Mouse (Mus musculus) right cerebral cortex, postnatal 36 days (tissue): ENCODE data around the gene Med10.

Source experiments
- DNase-seq, 2 experiments: peaks; one replicate each; pipeline ENCODE4 v3.0.0; 2022; ENCODE audit warnings: low spot score in 2 of 2, mixed read lengths in 1 of 2

Gene Med10

DNA sequence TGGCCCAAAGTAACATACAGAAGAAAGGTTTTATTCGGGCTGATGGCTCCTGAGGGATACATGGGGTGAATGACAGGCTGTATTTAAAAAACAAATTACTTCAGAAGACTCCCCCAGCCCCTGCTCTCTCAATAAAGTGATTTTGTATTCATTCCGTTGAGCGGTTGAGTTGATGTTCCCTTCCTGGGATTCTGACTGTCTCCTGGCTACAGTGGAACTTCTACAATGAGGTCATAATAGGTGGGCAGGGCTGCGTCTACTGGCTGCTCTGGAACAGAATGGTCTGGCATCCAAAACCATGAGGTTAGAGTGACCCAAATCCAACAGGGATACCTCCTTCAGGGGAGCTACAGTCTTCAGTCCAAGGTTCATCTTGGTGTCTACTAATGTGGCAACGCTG lies at the start of gene Med10:
Gene Med10 (plus strand): TSS at position 301 of the 400 bp plus-strand sequence.
- DNase-seq: no peak

DNA sequence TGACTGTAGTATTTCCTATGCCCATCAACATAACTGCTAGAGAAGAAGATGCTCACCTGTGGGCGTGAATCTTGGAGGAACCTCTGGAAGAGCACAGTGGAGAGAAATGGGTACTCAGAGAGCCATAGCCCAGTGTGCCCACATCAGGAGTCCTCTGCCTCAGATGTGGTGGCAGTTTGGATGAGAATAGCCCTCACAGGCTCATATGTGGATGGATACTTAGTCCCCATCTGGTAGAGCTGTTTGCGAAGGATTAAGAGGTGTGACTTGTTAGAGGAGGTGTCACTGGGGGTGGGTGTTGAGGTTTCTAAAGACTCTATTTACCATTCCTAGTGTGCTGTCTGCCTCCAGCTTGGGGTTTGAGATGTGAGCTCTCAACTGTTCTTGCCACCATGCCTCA lies 49.3 kb upstream of the Med10 start:
- DNase-seq: no peak

DNA sequence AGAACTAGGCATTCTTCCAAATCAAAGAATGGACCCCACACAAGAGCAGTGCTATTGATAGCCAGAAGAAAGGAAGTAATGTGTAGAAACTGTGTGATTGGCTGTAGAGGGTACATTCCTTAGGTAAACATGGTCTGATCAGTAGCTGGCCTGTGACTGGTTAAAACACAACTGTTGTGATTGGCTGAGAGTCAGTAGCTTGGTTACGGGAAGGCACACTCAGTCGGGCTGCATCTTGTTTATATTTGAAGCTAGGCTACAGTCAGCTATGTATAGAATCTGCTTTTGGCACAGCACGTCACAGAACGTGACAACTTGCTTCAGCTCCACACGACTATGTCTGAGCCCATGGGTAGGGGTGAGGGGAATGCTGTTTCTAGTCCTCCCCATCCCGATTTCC lies 43.2 kb upstream of the Med10 start:
- peak in 1 of 2 experiments; percentile 64 for DNase-seq

DNA sequence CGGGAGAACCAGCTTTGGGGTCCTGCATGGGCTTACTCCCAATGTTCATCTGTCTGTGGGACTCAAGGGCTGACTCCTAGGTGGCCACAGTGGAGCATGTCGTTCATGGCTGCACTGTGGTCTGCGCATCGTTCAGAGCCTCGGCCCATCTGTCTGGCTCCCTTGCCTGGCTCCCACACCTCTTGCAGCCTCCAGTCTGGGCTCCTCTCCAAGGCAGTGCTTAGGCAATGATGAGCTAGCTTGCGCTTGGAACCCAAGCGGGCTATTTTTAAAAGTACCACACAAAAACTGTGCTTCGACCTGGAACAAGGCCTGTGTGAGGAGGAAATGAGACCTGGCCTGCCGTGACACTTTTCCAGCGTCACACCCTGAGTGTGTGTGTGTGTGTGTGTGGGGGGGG lies 40.8 kb upstream of the Med10 start:
- peak; percentile 82 to 88 for DNase-seq

DNA sequence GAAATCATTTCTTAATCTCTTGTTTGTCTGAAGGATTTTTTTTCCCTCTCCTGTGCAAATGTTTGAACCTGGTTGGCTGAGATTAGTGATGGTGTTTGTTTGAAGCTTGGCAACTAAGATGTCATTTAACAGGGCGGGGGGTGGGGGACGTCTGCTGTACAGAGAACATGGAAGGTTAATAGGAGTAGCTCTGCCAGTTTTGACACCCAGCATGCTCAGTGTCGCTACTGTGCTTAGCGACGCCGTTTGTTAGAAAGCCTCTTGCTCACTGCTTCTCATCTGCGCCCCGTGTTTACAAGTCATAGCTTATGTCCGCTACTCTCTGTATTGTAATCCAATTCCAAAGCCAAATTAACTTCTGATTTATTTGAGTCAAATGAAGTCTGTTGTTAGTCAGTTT lies 37.5 kb upstream of the Med10 start:
- no peak for DNase-seq

DNA sequence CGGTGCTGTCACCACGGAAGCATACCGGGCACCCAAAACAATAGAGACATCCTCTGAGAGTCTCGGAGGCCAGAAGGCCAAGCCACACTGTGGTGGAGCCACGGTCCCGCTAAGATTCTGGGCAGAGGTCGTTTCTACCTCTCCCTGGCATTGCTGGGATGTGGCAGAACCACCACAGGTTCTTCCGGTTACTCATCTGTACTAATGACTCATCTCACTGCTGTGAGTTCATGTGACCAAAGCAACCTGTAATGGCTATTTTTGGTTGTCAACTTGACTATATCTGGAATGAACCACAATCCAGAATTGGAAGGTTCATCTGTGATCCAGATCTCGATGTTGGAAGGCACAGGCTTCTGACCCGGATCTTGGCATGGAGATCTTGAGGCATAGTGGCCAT lies 34.0 kb upstream of the Med10 start:
- DNase-seq: no peak

DNA sequence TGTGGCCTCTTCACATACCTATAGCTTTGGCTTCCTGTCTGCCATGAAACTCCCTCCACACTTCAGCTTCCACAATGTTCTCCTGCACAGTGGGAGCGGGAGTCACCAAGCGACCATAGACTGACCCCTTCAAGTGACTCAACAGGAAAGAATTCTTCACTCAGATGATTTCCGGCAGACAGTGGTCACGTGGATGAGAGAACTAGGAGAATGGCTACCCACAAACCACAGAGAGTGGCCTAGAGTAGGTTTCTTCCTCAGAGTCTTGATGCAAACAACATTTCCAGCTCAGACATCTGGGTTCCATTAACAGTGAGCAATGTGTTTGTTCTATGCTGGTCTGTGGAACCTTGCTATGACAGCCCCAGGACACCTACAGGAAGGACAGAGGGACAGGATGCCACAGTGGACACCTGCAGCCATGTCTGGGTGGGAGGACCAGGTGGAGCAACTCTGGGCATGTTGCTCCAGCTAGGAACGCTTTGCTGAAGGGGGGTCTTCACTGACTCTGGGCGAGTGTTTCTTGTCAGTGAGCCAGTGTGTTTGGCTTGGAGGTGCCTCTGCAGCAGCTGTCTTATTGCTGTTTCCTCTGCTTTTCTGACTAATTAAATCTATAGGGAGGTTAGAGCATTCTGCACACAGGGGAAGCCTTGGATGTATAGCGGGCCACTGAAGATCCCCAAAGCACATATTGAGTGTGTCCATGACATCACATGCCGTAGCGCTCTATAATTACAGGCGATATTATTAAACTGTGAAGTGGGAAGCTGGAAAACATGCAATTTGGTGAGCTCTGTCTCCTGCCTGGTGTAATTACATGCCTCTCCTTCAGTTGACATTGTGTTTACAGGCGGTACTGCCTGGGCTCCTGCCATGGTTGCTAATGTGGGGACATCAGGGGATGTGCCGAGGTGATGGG lies 31.4 kb upstream of the Med10 start:
- DNase-seq: no peak

DNA sequence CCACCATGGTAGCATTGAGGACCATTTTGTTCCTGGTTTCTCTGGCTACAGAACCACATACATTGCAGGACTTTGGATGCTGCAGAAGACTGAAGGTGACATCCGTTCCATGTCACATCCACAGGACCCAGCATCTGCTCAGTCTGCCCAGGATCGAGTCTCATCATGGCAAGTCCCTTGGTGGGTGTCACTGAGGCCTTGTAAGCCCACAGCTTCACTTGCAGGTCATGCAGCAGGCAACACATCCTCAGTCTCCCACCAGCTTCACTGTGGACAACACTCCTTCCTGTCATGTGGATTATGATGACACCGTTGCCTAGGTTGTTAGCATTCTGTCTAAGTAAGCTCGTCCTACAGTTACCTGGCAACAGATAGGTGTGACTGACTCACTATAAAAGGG lies 29.8 kb upstream of the Med10 start:
- DNase-seq: no peak

DNA sequence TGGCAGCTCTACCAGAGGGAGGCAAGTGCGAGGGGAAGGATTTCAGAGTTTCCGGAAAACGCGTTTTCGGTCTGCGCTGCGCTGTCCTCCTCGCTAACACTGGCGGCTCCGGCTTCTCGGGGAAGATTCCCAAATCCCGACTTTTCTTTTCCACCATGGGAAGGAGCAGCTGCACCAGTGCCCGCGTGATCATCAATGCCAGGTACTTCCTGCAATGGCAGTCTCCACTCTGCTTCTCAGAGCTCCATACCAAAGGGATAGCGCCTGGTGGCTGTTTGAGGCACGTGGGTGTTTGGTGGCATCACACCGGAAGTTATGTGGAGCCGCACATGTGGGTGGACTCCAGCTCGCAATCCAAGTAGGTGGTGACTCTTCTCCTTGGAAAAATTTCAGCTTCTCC lies 24.0 kb upstream of the Med10 start:
- DNase-seq: peak; percentile 82 to 87

DNA sequence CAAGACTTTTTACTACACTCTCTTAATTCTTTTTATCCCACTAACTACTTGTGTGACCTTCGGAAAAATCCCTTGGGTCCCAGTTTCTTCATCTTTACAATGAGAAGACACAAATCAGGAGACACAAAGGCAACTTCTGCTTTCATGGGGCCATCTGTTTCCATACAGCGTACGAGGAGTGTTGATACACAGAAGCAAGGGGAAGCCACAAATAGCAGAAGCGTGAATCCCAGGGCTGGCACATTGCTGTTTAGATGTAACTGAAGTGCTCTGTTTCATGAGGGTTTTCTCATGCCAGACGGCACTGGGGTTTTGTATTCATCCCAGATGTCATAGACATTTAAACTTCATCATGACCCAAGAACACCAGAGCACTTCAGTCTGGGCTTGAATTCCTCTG lies 13.5 kb upstream of the Med10 start:
- DNase-seq: no peak

DNA sequence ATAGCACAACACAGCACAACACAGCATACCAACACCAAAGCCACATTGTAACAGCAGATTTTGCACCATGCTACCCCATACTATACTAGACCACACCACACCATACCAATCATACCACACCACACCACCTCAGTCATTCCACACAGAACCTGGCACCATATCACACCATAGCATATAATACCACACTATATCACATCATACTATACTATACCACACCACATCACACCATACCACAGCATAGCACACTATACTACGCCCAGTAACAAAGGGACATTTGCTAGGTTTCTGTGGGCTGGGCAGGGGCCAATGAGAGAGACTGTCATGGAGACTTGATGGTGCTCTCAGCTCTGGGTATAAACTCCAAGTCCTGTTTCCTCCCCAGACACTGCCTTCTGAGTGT lies 10.4 kb upstream of the Med10 start:
- no peak for DNase-seq

DNA sequence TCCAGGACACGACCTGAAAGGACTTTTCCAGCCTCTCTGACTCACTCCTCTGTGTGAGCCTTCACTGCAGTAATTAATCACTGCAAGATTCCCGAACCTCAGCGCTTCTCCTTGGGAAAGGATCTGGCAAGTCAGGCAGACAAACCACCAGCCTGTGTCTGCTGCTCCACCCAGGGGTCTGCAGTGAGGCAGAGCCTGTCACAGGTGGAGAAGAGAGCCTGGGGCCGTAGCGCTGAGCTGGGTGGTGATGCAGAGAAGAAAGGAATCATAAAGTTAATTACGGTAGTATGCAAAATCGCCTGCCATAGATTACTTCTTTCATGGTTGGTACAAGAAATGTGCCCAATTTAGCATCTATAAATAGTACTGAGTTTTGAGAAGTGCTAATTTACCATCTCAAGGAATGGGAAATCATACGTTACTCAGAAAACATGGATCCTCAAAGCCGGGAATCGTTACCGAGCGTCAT lies 9.6 kb upstream of the Med10 start:
- DNase-seq: no peak

DNA sequence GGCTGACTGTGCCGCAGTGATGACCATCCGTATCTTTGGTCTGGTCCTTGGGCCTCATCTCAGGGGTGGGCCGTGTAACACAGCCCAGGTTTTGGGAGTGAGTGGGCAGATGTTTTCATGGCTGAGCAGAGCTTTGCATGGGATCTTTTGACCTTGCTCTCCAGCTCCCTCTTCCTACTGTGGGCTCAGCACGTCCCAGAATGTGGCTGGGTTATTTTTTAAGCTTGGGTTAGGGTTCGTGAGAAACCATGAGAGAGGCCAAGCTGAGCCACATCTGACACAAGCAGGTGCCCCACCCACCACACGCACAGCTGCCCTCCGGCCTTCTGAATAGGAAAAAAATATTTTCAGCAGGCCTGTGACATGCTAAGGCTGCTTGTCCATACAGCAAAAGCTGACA lies 7.4 kb upstream of the Med10 start:
- no peak for DNase-seq

DNA sequence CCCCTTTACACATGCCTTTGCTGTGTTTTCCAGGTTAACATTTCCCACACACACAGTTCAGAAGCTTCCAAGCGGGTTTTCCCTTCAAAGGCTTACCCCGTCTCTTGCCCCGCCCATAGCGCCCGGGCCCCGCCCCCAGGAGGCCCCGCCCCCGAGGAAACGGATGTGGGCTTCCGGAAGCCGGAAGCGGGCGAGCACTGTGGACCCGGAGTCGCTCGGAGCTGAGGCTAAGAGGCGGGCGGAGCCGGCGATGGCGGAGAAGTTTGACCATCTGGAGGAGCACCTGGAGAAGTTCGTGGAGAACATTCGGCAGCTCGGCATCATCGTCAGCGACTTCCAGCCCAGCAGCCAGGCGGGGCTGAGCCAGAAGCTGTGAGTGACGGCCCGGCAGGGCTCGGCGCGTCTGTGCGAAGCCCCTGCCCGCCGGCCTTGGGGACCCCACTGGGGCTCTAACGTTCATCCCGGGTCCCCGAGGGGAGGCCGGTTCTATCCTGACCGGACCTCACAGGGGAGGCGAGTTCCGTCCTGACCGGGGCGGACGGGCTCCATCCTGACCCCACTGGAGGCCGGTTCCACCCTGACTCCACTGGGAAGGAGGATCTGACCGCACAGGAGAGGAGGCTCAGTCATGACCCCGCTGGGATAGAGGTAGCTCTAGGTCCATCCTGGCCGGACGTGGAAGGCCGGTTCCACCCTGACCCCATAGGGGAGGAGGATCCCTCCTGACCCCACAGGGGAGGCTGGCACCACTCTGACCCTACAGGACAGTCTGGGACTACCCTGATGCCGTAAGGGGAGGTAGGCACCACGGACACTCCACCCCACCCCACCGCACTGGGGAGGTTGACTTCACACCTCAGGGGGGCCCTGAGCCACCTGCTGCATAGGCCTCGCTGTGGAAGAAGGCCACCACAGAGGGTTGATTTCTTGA lies 7.8 kb downstream of the Med10 start:
- peak; percentile 66 to 76 for DNase-seq

DNA sequence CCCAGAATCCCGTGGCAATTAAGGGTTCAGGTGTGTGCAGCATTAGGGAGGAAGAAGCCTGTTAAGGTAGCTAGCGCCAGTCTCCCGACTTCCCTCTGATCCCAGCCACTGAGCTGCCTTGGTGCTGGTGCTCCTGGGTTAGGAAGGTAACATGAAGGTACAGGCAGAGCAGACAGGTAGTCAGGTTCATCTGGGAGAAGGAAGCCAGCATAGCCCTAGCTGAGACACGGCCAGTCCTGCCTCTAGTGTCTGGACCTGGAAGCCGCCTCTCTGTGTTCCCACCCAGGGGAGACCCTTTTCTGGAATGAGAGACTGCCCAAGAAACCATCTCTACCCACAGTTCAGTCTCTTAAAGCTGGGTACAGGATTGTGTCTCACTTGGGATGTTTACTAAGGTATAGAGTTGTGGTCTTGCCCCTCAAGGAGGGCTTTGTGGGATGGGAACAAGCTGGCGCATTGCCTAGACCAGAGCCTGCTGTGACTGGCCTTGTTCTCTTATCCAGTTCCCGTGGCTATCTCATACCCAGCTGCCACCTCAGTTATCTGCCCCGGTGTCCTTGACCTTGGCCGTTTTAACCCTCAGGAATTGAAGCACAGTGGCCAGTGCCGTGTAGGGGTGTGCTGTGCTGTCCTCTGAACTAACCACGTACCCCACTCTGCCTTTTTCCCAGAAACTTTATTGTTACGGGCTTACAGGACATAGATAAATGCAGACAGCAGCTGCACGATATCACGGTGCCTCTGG lies 8.9 kb downstream of the Med10 start:
- DNase-seq: no peak

DNA sequence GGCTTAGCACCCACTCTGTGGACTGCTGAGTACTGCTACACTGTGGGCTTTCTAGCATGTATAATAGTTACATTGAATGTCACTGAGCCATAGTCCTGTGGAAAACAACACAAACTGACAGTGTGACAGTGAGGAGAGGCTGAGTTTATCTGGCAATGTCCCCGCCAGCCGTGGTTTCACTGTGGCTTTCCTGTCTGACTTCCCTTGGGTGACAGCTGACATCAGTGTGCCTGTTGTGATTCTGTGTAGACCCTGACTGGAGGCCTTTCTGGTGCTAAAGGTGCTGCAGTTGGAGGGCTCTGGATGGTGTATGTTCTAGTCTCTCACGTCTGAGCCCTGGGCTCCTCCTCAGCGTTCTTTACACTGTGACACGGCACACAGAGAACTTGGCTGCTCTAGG lies 11.7 kb downstream of the Med10 start:
- no peak for DNase-seq

DNA sequence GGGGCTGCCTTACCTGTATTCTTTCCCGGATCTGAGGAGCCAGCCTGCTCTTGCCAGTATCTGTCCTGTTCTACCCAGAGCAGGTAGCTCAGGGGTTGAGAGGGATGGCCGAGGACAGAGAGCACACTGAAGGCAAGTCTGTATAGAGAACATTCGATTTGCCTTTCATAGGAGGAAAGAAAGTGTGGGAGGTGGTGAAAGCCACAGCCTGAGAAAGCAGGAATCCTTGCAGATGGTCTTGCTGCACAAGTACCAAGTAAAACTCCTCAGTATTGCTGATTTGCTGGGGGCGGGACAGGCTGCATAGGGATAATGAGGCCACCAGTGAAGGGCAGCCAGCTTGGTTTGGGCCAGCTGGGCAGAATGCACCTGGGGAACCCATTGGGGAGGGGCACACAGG lies 16.1 kb downstream of the Med10 start:
- no peak for DNase-seq

DNA sequence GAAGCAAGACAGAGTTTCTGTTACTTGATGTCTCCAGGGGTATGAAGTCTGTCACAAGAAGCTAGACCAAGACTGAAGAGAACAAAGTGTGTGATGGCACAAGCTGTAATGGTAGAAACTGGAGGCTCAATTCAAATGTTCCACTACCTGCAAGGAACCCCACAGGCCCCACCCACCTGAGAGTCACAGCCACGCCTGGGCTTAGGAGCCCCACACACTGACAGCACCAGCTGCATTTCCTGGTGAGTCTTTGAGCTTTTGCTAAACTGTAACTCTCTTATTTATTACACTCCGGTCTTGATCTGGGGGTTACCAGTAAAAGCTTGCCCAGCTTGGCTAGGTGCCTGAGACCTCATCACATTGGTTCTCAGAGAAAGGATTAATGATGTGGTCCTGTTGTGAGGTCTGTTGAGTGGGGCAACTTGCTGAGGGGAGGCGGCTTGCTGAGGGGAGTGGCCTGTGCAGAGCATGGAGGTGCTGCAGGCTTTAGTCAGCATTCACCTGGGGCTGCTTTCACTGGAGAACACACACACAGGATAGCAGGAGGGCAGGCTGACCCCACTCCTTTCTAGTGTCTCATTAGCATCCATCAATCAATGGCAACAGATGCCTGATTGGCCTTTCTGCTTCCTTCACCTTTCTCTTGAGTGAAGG lies 19.1 kb downstream of the Med10 start:
- no peak for DNase-seq

DNA sequence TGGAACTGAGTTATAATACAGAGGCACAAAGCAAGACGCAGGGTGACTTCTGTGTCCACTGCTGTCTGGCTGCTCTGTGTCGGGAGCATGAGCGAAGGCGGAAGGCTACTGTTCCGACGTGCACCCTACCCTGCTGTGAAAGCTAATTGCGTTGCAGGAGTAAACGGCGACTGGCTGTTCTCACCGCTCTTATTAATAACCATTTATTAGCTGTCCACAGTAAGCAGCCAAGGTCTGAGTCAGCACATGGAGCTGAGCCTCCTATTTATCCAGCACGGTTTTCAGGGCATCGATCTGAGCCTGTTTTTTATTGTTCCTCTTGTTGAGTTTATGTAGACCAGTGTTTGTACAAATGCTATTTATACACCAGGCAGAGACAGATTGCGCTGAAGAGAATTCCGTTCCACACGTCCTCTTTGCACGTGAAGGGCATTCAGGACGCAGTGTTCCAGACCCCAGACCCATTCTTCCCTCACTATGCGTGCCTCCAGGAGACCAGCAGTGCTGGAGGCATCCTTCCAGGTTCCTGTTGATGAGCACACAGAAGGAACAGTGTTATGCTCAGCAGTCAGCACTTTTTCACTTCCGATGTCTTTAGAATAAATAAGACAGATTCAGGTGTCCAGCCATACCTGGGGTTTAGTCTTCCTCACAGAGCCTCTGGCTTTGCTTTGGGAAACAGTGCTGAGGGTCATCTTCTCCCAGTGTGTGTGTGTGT lies 21.9 kb downstream of the Med10 start:
- DNase-seq: no peak

DNA sequence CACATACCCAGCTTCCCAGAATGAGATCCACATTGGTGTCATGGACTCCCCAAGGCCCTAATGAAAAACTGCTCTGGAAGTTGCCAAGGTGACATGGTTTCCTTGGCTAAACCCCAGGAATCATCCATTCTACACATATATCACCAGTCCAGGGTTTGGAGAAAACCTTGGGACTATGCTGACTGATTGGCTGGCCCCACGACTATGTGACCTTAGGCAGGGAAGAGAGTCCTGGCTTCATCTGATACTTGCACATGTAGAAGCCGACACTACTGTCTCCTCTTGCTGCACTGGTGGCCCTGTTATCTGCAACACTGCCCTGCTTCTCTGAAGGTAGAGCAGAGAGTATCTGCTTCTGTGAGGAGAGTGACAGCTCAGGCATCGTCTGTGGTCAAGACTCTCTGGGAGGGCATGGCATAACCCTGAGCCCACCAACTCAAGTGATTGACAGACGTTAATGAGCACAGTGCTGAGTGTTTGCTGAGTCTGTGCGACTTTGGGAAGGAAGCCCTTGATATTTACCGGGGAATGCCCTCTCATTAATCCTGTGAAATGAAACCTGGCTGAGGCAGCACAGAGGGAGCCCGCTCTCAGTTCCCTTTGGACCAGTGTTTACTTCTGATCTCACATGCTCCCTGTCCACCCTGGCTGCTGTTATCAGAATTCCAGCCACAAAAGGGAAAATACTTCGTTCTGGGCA lies 23.4 kb downstream of the Med10 start:
- no peak for DNase-seq
